Mouse (Mus musculus): Measurements from ENCODE around the gene Il13. TPM values are rescaled to one million over a fixed set of nuclear protein-coding genes. Genes with fewer than 3 reads are reported as not detected.

Gene Il13
- total and polyA plus RNA-seq, 3 experiments: 2.8 to 4.8 (median 3.6) TPM

DNA sequence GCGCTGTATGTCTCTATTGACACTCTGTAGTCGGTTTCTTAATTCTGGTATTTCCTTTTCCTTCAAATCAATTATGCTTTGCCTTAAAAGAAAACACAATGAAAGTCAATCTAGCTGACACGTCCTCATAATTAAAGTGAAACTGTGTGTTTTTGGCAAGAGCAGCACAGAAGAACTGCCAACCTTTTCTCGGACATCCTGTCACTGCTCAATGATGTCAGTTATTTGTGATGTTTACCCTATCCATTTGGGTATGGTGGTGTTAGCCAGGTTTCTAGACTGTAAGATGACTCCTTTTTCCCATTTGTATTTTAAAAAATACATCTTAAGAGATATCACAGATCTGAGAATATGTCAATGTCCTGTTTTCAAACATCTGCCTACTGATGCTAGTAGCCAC is 45.6 kb upstream of the Il13 start:
- TF ChIP-seq HCFC1 (IDR thresholded peaks at IDR 0.05; ENCODE audit: low read depth, low read length) (no peak), MEF2A (IDR thresholded peaks at IDR 0.05; ENCODE audit: borderline replicate concordance, low read depth, low read length) (no peak), UBTF (IDR thresholded peaks at IDR 0.05; ENCODE audit: low read depth, low read length) (no peak), KAT2A (IDR thresholded peaks at IDR 0.05; ENCODE audit: insufficient replicate concordance, low read length) (no peak), MXI1 (IDR thresholded peaks at IDR 0.05; ENCODE audit: low read depth, low read length) (no peak), ZKSCAN1 (IDR thresholded peaks at IDR 0.05; ENCODE audit: borderline replicate concordance, low read depth, low read length) (no peak), CTCF (conservative IDR thresholded peaks at IDR 0.05 in 1 of 2, IDR thresholded peaks at IDR 0.05 in 1 of 2; ENCODE audit: low read depth in 2 of 2, low read length in 2 of 2) (no peak), POLR2A (IDR thresholded peaks at IDR 0.05; ENCODE audit: low read depth, low read length) (no peak), JUND (conservative IDR thresholded peaks at IDR 0.05; ENCODE audit: low read depth, low read length) (no peak), RAD21 (IDR thresholded peaks at IDR 0.05; ENCODE audit: low read depth, low read length) (no peak), ELF1 (IDR thresholded peaks at IDR 0.05; ENCODE audit: low read depth, low read length) (no peak), TCF12 (IDR thresholded peaks at IDR 0.05; ENCODE audit: low read depth, low read length) (no peak), USF1 (IDR thresholded peaks at IDR 0.05; ENCODE audit: low read depth, low read length) (no peak), ZMIZ1 (IDR thresholded peaks at IDR 0.05; ENCODE audit: low read depth, low read length) (no peak), GABPA (IDR thresholded peaks at IDR 0.05; ENCODE audit: insufficient replicate concordance, low read depth, low read length) (no peak)
- Histone ChIP-seq H3K36me3 (replicated peaks in 1 of 2; ENCODE audit: control insufficient read depth in 1 of 2, insufficient read depth in 1 of 2, low read length in 1 of 2) (peaks cover 63 to 89% of the 10 kb centered on the region in 2 experiments), H3K4me1 (ENCODE audit: control insufficient read depth in 1 of 2, insufficient read depth in 2 of 2) (no peaks in the 10 kb centered on the region), H3K4me3 (replicated peaks in 1 of 3; ENCODE audit: low read depth in 2 of 3, low read length in 2 of 3, poor library complexity in 1 of 3) (no peak overlapping the region), H3K79me2 (replicated peaks; ENCODE audit: control insufficient read depth, extremely low read depth, insufficient read depth, poor library complexity, severe bottlenecking) (no peaks in the 10 kb centered on the region), H3K9ac (ENCODE audit: insufficient read depth, low read depth) (no peak overlapping the region), H3K27ac (ENCODE audit: insufficient read depth, low read depth) (no peak overlapping the region), H3K9me3 (replicated peaks; ENCODE audit: low read length) (peaks cover 3% of the 10 kb centered on the region), H3K27me3 (replicated peaks) (no peaks in the 10 kb centered on the region), H3K4me2 (ENCODE audit: insufficient read depth, low read depth, poor library complexity, severe bottlenecking) (no peak overlapping the region)
- dilution Hi-C loops (cut with MboI; ENCODE audit: extremely low pct_ligation_motif_present, extremely low pct_unique_long_range_greater_than_20kb, low sequenced_read_pairs): no loop called here
- in situ Hi-C loops (cut with MboI; ENCODE audit: low pct_ligation_motif_present, low pct_unique_long_range_greater_than_20kb, low sequenced_read_pairs): no loop called here
- DNase-seq (ENCODE audit: extremely low read depth): no peak

DNA sequence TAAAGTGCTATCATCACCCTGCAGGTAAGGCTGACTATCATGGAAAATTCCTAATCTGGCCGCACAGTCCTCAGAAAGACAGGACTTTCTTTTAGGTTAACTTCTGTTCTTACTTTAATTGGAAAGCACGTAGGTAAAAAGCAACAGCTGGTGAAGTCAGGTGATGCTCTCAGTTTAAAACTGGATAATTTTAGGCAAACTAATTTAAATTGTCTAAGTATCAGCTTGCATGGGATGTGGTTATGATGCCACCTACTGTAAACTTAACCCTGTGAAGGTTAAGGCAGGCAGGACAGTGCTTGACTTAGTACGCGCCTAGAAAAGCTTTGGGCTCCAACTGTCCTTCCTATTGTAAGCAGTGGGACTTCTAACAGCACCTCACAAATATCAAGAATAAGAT is 36.9 kb upstream of the Il13 start:
- H3K79me2 ChIP-seq (replicated peaks; ENCODE audit: control insufficient read depth, extremely low read depth, insufficient read depth, poor library complexity, severe bottlenecking): no peaks in the 10 kb centered on the region; the same call in 1 of the 2 replicates
- H3K9me3 ChIP-seq (replicated peaks; ENCODE audit: low read length): no peaks in the 10 kb centered on the region
- no peak for DNase-seq (ENCODE audit: extremely low read depth)
- no peak overlapping the region for H3K9ac ChIP-seq (ENCODE audit: insufficient read depth, low read depth)
- peaks cover 53 to 90% of the 10 kb centered on the region in 2 experiments for H3K36me3 ChIP-seq (replicated peaks in 1 of 2; ENCODE audit: control insufficient read depth in 1 of 2, insufficient read depth in 1 of 2, low read length in 1 of 2)
- in situ Hi-C loops (cut with MboI; ENCODE audit: low pct_ligation_motif_present, low pct_unique_long_range_greater_than_20kb, low sequenced_read_pairs) (no loop called here), dilution Hi-C loops (cut with MboI; ENCODE audit: extremely low pct_ligation_motif_present, extremely low pct_unique_long_range_greater_than_20kb, low sequenced_read_pairs) (no loop called here)
- no peak overlapping the region for H3K4me2 ChIP-seq (ENCODE audit: insufficient read depth, low read depth, poor library complexity, severe bottlenecking)
- H3K27me3 ChIP-seq (replicated peaks): no peaks in the 10 kb centered on the region
- peaks cover 6 to 33% of the 10 kb centered on the region in 2 experiments for H3K4me1 ChIP-seq (ENCODE audit: control insufficient read depth in 1 of 2, insufficient read depth in 2 of 2)
- no peak overlapping the region for H3K4me3 ChIP-seq (replicated peaks in 1 of 3; ENCODE audit: low read depth in 2 of 3, low read length in 2 of 3, poor library complexity in 1 of 3)
- H3K27ac ChIP-seq (ENCODE audit: insufficient read depth, low read depth): 0 out of 2 replicates have a peak overlapping the region, but pooled peaks have one; percentile 28
- TF ChIP-seq CTCF (conservative IDR thresholded peaks at IDR 0.05 in 1 of 2, IDR thresholded peaks at IDR 0.05 in 1 of 2; ENCODE audit: low read depth in 2 of 2, low read length in 2 of 2) (peak in 1 of 2 experiments; percentile 73; a peak in 2 of 4 replicates), IRF4 (IDR thresholded peaks at IDR 0.05; ENCODE audit: low read depth, low read length) (peak; percentile 53; the same call in 1 of the 2 replicates), NELFE (IDR thresholded peaks at IDR 0.05; ENCODE audit: low read depth, low read length) (no peak), BHLHE40 (IDR thresholded peaks at IDR 0.05; ENCODE audit: low read depth, low read length) (peak; percentile 57), RCOR1 (conservative IDR thresholded peaks at IDR 0.05; ENCODE audit: low read depth, low read length) (no peak), TCF12 (IDR thresholded peaks at IDR 0.05; ENCODE audit: low read depth, low read length) (no peak), ZNF384 (IDR thresholded peaks at IDR 0.05; ENCODE audit: low read depth, low read length) (no peak), MAFK (IDR thresholded peaks at IDR 0.05; ENCODE audit: insufficient replicate concordance, low read length) (no peak), E2F4 (IDR thresholded peaks at IDR 0.05; ENCODE audit: insufficient replicate concordance, low read depth, low read length) (no peak), ZKSCAN1 (IDR thresholded peaks at IDR 0.05; ENCODE audit: borderline replicate concordance, low read depth, low read length) (no peak), TBP (conservative IDR thresholded peaks at IDR 0.05; ENCODE audit: low read depth, low read length) (no peak), SMC3 (IDR thresholded peaks at IDR 0.05; ENCODE audit: low read depth, low read length) (peak; percentile 68), CHD1 (IDR thresholded peaks at IDR 0.05; ENCODE audit: low read depth, low read length) (no peak), ELF1 (IDR thresholded peaks at IDR 0.05; ENCODE audit: low read depth, low read length) (no peak), POLR2AphosphoS2 (IDR thresholded peaks at IDR 0.05; ENCODE audit: low read depth, low read length) (no peak), NRF1 (IDR thresholded peaks at IDR 0.05; ENCODE audit: low read depth, low read length) (no peak), JUN (IDR thresholded peaks at IDR 0.05; ENCODE audit: insufficient read depth, low read depth, low read length) (no peak), ZC3H11A (IDR thresholded peaks at IDR 0.05; ENCODE audit: low read depth, low read length) (peak; percentile 39), USF1 (IDR thresholded peaks at IDR 0.05; ENCODE audit: low read depth, low read length) (peak; percentile 27), CHD2 (IDR thresholded peaks at IDR 0.05; ENCODE audit: low read length) (no peak), HCFC1 (IDR thresholded peaks at IDR 0.05; ENCODE audit: low read depth, low read length) (no peak), RAD21 (IDR thresholded peaks at IDR 0.05; ENCODE audit: low read depth, low read length) (peak; percentile 84), ZMIZ1 (IDR thresholded peaks at IDR 0.05; ENCODE audit: low read depth, low read length) (no peak), GABPA (IDR thresholded peaks at IDR 0.05; ENCODE audit: insufficient replicate concordance, low read depth, low read length) (no peak), POLR2A (IDR thresholded peaks at IDR 0.05; ENCODE audit: low read depth, low read length) (no peak), USF2 (conservative IDR thresholded peaks at IDR 0.05; ENCODE audit: low read depth, low read length) (no peak)
